Mouse (Mus musculus): ENCODE measurements around the gene Col17a1.

The Col17a1 gene

GRCm38 (mm10) chr19:47667601-47668000 is 24.3 kb downstream of the Col17a1 start:
- no peak for DNase-seq (ENCODE audit: low spot score in 2 of 2)

GRCm38 (mm10) chr19:47659765-47660408 is 32.0 kb downstream of the Col17a1 start:
- DNase-seq (ENCODE audit: low spot score in 2 of 2): no peak

- peak in 1 of 2 experiments; percentile 36 for DNase-seq (ENCODE audit: low spot score in 2 of 2)
These were observed 32.9 kb downstream of the Col17a1 start for GRCm38 (mm10) chr19:47658914-47659535.

GRCm38 (mm10) chr19:47654896-47655295 is 37.0 kb downstream of the Col17a1 start:
- no peak for DNase-seq (ENCODE audit: low spot score in 2 of 2)

GRCm38 (mm10) chr19:47653173-47653572 is 38.7 kb downstream of the Col17a1 start:
- peak in 1 of 2 experiments; percentile 11 for DNase-seq (ENCODE audit: low spot score in 2 of 2)

- no peak for DNase-seq (ENCODE audit: low spot score in 2 of 2)
These were observed 39.6 kb downstream of the Col17a1 start for GRCm38 (mm10) chr19:47652255-47652654.

GRCm38 (mm10) chr19:47651160-47651480 is 40.8 kb downstream of the Col17a1 start:
- no peak for DNase-seq (ENCODE audit: low spot score in 2 of 2)

GRCm38 (mm10) chr19:47650366-47651159 is 41.3 kb downstream of the Col17a1 start:
- no peak for DNase-seq (ENCODE audit: low spot score in 2 of 2)

GRCm38 (mm10) chr19:47649071-47649470 is 42.8 kb downstream of the Col17a1 start:
- no peak for DNase-seq (ENCODE audit: low spot score in 2 of 2)

- DNase-seq (ENCODE audit: low spot score in 2 of 2): no peak
These were observed 45.3 kb downstream of the Col17a1 start for GRCm38 (mm10) chr19:47646508-47647120.

- DNase-seq (ENCODE audit: low spot score in 2 of 2): no peak
These were observed 46.3 kb downstream of the Col17a1 start for GRCm38 (mm10) chr19:47645583-47645982.

GRCm38 (mm10) chr19:47643910-47644309 is 48.0 kb downstream of the Col17a1 start:
- DNase-seq (ENCODE audit: low spot score in 2 of 2): no peak

- DNase-seq (ENCODE audit: low spot score in 2 of 2): no peak
These were observed 56.5 kb downstream of the Col17a1 start for GRCm38 (mm10) chr19:47635380-47635779.

GRCm38 (mm10) chr19:47631799-47632198 is 60.1 kb downstream of the Col17a1 start:
- no peak for DNase-seq (ENCODE audit: low spot score in 2 of 2)

- no peak for DNase-seq (ENCODE audit: low spot score in 2 of 2)
These were observed 61.5 kb downstream of the Col17a1 start for GRCm38 (mm10) chr19:47630381-47630780.

GRCm38 (mm10) chr19:47629068-47629467 is 62.8 kb downstream of the Col17a1 start:
- no peak for DNase-seq (ENCODE audit: low spot score in 2 of 2)

- DNase-seq (ENCODE audit: low spot score in 2 of 2): no peak
These were observed 64.4 kb downstream of the Col17a1 start for GRCm38 (mm10) chr19:47627450-47627849.

- no peak for DNase-seq (ENCODE audit: low spot score in 2 of 2)
These were observed 66.8 kb downstream of the Col17a1 start for GRCm38 (mm10) chr19:47624940-47625711.

- no peak for DNase-seq (ENCODE audit: low spot score in 2 of 2)
These were observed 70.4 kb downstream of the Col17a1 start for GRCm38 (mm10) chr19:47621478-47621877.

GRCm38 (mm10) chr19:47613442-47613841 is 78.5 kb downstream of the Col17a1 start:
- no peak for DNase-seq (ENCODE audit: low spot score in 2 of 2)

- no peak for DNase-seq (ENCODE audit: low spot score in 2 of 2)
These were observed 83.4 kb downstream of the Col17a1 start for GRCm38 (mm10) chr19:47608513-47608912.

Measured in spleen, postnatal 10 days (tissue).